Mouse (Mus musculus): ENCODE data around the gene Olfr694. TPM values are rescaled to one million over a fixed set of nuclear protein-coding genes. Genes with fewer than 3 reads are reported as not detected.
"Not testable (repeated sequence)": the region's sequence is repeated elsewhere in the genome, so short reads cannot be mapped to it uniquely, and the experiment has no call there.

The Olfr694 gene
- not detected in 2 replicates for polyA plus RNA-seq (2015; fragmentation: Nextera tagmentation; extraction: Ambion mirVana)

GRCm38 (mm10) chr7:106691714-106692113 lies at the start of gene Olfr694:
TSS of gene Olfr694 (minus strand) at chr7:106691814.
- WGBS, result 97% methylated on average over 1 of the region's 1 CpGs
- Histone ChIP-seq H3K4me2 (no peak within 1 kb of the TSS), H3K9me3 (no peaks in the 10 kb centered on the region), H3K27me3 (no peaks in the 10 kb centered on the region), H3K36me3 (no peaks in the 10 kb centered on the region), H3K9ac (no peak within 1 kb of the TSS), H3K27ac (no peak within 1 kb of the TSS), H3K4me3 (no peak within 1 kb of the TSS), H3K4me1 (no peaks in the 10 kb centered on the region)
- ATAC-seq (ENCODE audit: insufficient number of reproducible peaks, low FRiP score, low TSS enrichment, low read depth), result no peak

GRCm38 (mm10) chr7:106737028-106737427 lies 45.4 kb upstream of the Olfr694 start:
- Histone ChIP-seq H3K9ac (no peak overlapping the region), H3K4me3 (no peak overlapping the region), H3K9me3 (no peaks in the 10 kb centered on the region), H3K4me2 (no peak overlapping the region), H3K27ac (no peak overlapping the region), H3K4me1 (no peaks in the 10 kb centered on the region), H3K27me3 (no peaks in the 10 kb centered on the region), H3K36me3 (no peaks in the 10 kb centered on the region)
- ATAC-seq (ENCODE audit: insufficient number of reproducible peaks, low FRiP score, low TSS enrichment, low read depth), result no peak

- Histone ChIP-seq H3K27me3 (no peaks in the 10 kb centered on the region), H3K36me3 (no peaks in the 10 kb centered on the region), H3K9ac (no peak overlapping the region), H3K4me2 (no peak overlapping the region), H3K4me3 (no peak overlapping the region), H3K9me3 (no peaks in the 10 kb centered on the region), H3K4me1 (no peaks in the 10 kb centered on the region), H3K27ac (no peak overlapping the region)
- no peak for ATAC-seq (ENCODE audit: insufficient number of reproducible peaks, low FRiP score, low TSS enrichment, low read depth)
- WGBS, result 25% methylated on average over 2 of the region's 2 CpGs
Observed at GRCm38 (mm10) chr7:106733717-106734116, 42.1 kb upstream of the Olfr694 start.

- H3K9ac ChIP-seq; H3K27me3 ChIP-seq; ATAC-seq (ENCODE audit: insufficient number of reproducible peaks, low FRiP score, low TSS enrichment, low read depth); H3K4me2 ChIP-seq; H3K4me3 ChIP-seq; H3K27ac ChIP-seq; H3K4me1 ChIP-seq; H3K9me3 ChIP-seq; H3K36me3 ChIP-seq: not testable (repeated sequence)
- WGBS, result 78% methylated on average over 2 of the region's 2 CpGs
Observed at GRCm38 (mm10) chr7:106725654-106726053, 34.0 kb upstream of the Olfr694 start.

GRCm38 (mm10) chr7:106716296-106716695 lies 24.7 kb upstream of the Olfr694 start, which contains the start of gene Olfr695:
TSS of gene Olfr695 (minus strand) at chr7:106716396.
- Histone ChIP-seq H3K27ac (no peak within 1 kb of the TSS), H3K36me3 (no peaks in the 10 kb centered on the region), H3K9me3 (no peaks in the 10 kb centered on the region), H3K27me3 (no peaks in the 10 kb centered on the region), H3K4me2 (no peak within 1 kb of the TSS), H3K4me3 (no peak within 1 kb of the TSS), H3K4me1 (no peaks in the 10 kb centered on the region), H3K9ac (no peak within 1 kb of the TSS)
- no peak for ATAC-seq (ENCODE audit: insufficient number of reproducible peaks, low FRiP score, low TSS enrichment, low read depth)

- 84% methylated on average over 6 of the region's 6 CpGs for whole genome bisulfite sequencing
- Histone ChIP-seq H3K4me2 (no peak overlapping the region), H3K27ac (no peak overlapping the region), H3K4me1 (no peaks in the 10 kb centered on the region), H3K9me3 (no peaks in the 10 kb centered on the region), H3K27me3 (no peaks in the 10 kb centered on the region), H3K4me3 (no peak overlapping the region), H3K9ac (no peak overlapping the region), H3K36me3 (no peaks in the 10 kb centered on the region)
- ATAC-seq (ENCODE audit: insufficient number of reproducible peaks, low FRiP score, low TSS enrichment, low read depth), result no peak
Observed at GRCm38 (mm10) chr7:106711463-106711862, 19.8 kb upstream of the Olfr694 start.

- H3K36me3 ChIP-seq; H3K9me3 ChIP-seq; H3K27me3 ChIP-seq; H3K4me1 ChIP-seq; H3K4me2 ChIP-seq; ATAC-seq (ENCODE audit: insufficient number of reproducible peaks, low FRiP score, low TSS enrichment, low read depth); H3K4me3 ChIP-seq; H3K9ac ChIP-seq; H3K27ac ChIP-seq: not testable (repeated sequence)
- 90% methylated on average over 10 of the region's 10 CpGs for WGBS
Observed at GRCm38 (mm10) chr7:106707705-106708104, 16.1 kb upstream of the Olfr694 start.

- Histone ChIP-seq H3K9me3 (no peaks in the 10 kb centered on the region), H3K36me3 (no peaks in the 10 kb centered on the region), H3K27me3 (no peaks in the 10 kb centered on the region), H3K4me2 (no peak overlapping the region), H3K27ac (no peak overlapping the region), H3K9ac (no peak overlapping the region), H3K4me1 (no peaks in the 10 kb centered on the region), H3K4me3 (no peak overlapping the region)
- ATAC-seq (ENCODE audit: insufficient number of reproducible peaks, low FRiP score, low TSS enrichment, low read depth), result no peak
- 70% methylated on average over 1 of the region's 1 CpGs for whole genome bisulfite sequencing
Observed at GRCm38 (mm10) chr7:106696891-106697290, 5.3 kb upstream of the Olfr694 start.

- 83% methylated on average over 3 of the region's 3 CpGs for WGBS
- Histone ChIP-seq H3K4me1 (no peaks in the 10 kb centered on the region), H3K27me3 (no peaks in the 10 kb centered on the region), H3K36me3 (no peaks in the 10 kb centered on the region), H3K4me3 (no peak overlapping the region), H3K9ac (no peak overlapping the region), H3K4me2 (no peak overlapping the region), H3K9me3 (no peaks in the 10 kb centered on the region), H3K27ac (no peak overlapping the region)
- ATAC-seq (ENCODE audit: insufficient number of reproducible peaks, low FRiP score, low TSS enrichment, low read depth), result no peak
Observed at GRCm38 (mm10) chr7:106692976-106693375, 1.4 kb upstream of the Olfr694 start.

GRCm38 (mm10) chr7:106685382-106685781 lies 6.2 kb downstream of the Olfr694 start:
- H3K36me3 ChIP-seq, result no peaks in the 10 kb centered on the region
- no peak overlapping the region for H3K9ac ChIP-seq
- no peaks in the 10 kb centered on the region for H3K4me1 ChIP-seq
- no peak overlapping the region for H3K4me2 ChIP-seq
- no peak overlapping the region for H3K4me3 ChIP-seq
- 83% methylated on average over 2 of the region's 2 CpGs for WGBS
- ATAC-seq (ENCODE audit: insufficient number of reproducible peaks, low FRiP score, low TSS enrichment, low read depth), result no peak
- no peak overlapping the region for H3K27ac ChIP-seq
- H3K27me3 ChIP-seq, result no peaks in the 10 kb centered on the region
- no peaks in the 10 kb centered on the region for H3K9me3 ChIP-seq

GRCm38 (mm10) chr7:106680484-106680883 lies 11.1 kb downstream of the Olfr694 start, which contains the start of gene Olfr693:
TSS of gene Olfr693 (minus strand) at chr7:106680584.
- Histone ChIP-seq H3K27me3 (no peaks in the 10 kb centered on the region), H3K4me3 (no peak within 1 kb of the TSS), H3K4me2 (no peak within 1 kb of the TSS), H3K4me1 (no peaks in the 10 kb centered on the region), H3K9me3 (no peaks in the 10 kb centered on the region), H3K36me3 (no peaks in the 10 kb centered on the region), H3K9ac (no peak within 1 kb of the TSS), H3K27ac (no peak within 1 kb of the TSS)
- no peak for ATAC-seq (ENCODE audit: insufficient number of reproducible peaks, low FRiP score, low TSS enrichment, low read depth)

- no peaks in the 10 kb centered on the region for H3K4me1 ChIP-seq
- no peak overlapping the region for H3K27ac ChIP-seq
- no peaks in the 10 kb centered on the region for H3K27me3 ChIP-seq
- no peaks in the 10 kb centered on the region for H3K9me3 ChIP-seq
- H3K4me3 ChIP-seq, result no peak overlapping the region
- no peaks in the 10 kb centered on the region for H3K36me3 ChIP-seq
- no peak overlapping the region for H3K9ac ChIP-seq
- H3K4me2 ChIP-seq, result no peak overlapping the region
- no peak for ATAC-seq (ENCODE audit: insufficient number of reproducible peaks, low FRiP score, low TSS enrichment, low read depth)
Observed at GRCm38 (mm10) chr7:106652344-106652652, 39.3 kb downstream of the Olfr694 start.

GRCm38 (mm10) chr7:106651555-106652343 lies 39.9 kb downstream of the Olfr694 start:
- Histone ChIP-seq H3K9ac (no peak overlapping the region), H3K4me2 (no peak overlapping the region), H3K9me3 (no peaks in the 10 kb centered on the region), H3K27ac (no peak overlapping the region), H3K27me3 (no peaks in the 10 kb centered on the region), H3K36me3 (no peaks in the 10 kb centered on the region), H3K4me1 (no peaks in the 10 kb centered on the region), H3K4me3 (no peak overlapping the region)
- ATAC-seq (ENCODE audit: insufficient number of reproducible peaks, low FRiP score, low TSS enrichment, low read depth), result no peak

Measured in limb, embryonic 15.5 days (tissue).